Mouse (Mus musculus): ENCODE measurements around the gene 1700024B05Rik. TPM values are rescaled to one million over a fixed set of nuclear protein-coding genes. Genes with fewer than 3 reads are reported as not detected.
"Not testable (repeated sequence)": the region's sequence is repeated elsewhere in the genome, so short reads cannot be mapped to it uniquely, and the experiment has no call there.

The 1700024B05Rik gene
- not detected in 2 replicates for polyA plus RNA-seq (2014; fragmentation: Nextera tagmentation; extraction: Ambion mirVana)

- 60% methylated on average over 1 of the region's 2 CpGs for WGBS
- H3K36me3 ChIP-seq (ENCODE audit: control insufficient read depth, insufficient read depth, low read length); H3K9me3 ChIP-seq (ENCODE audit: control insufficient read depth, low read length); ATAC-seq (ENCODE audit: low FRiP score, low TSS enrichment); H3K27ac ChIP-seq (replicated peaks; ENCODE audit: low read depth, low read length); H3K9ac ChIP-seq (replicated peaks; ENCODE audit: low read length); DNase-seq; H3K4me2 ChIP-seq (ENCODE audit: low read length); H3K27me3 ChIP-seq (ENCODE audit: control insufficient read depth, insufficient read depth, low read length); H3K4me3 ChIP-seq (replicated peaks; ENCODE audit: low read depth, low read length); H3K4me1 ChIP-seq (ENCODE audit: control insufficient read depth, insufficient read depth, low read length): not testable (repeated sequence)
These were observed at the start of gene 1700024B05Rik for GRCm38 (mm10) chr14:41943695-41944094. 1700024B05Rik (plus strand) TSS chr14:41943995.

GRCm38 (mm10) chr14:41907190-41907589 lies 36.6 kb upstream of the 1700024B05Rik start, which contains the start of gene Gm7980:
Gm7980 (minus strand) TSS chr14:41907290.
- H3K4me3 ChIP-seq (replicated peaks; ENCODE audit: low read depth, low read length), result not testable (repeated sequence)

GRCm38 (mm10) chr14:41924649-41925048 lies 19.1 kb upstream of the 1700024B05Rik start, which contains the start of gene 1700049E17Rik1:
1700049E17Rik1 (plus strand) TSS chr14:41924949.
- H3K27me3 ChIP-seq (ENCODE audit: control insufficient read depth, insufficient read depth, low read length); H3K36me3 ChIP-seq (ENCODE audit: control insufficient read depth, insufficient read depth, low read length); H3K9ac ChIP-seq (replicated peaks; ENCODE audit: low read length); H3K4me1 ChIP-seq (ENCODE audit: control insufficient read depth, insufficient read depth, low read length); H3K27ac ChIP-seq (replicated peaks; ENCODE audit: low read depth, low read length); H3K4me2 ChIP-seq (ENCODE audit: low read length); ATAC-seq (ENCODE audit: low FRiP score, low TSS enrichment); DNase-seq; H3K4me3 ChIP-seq (replicated peaks; ENCODE audit: low read depth, low read length); H3K9me3 ChIP-seq (ENCODE audit: control insufficient read depth, low read length): not testable (repeated sequence)
- WGBS, result no CpG with 5 or more reads among the region's 1 CpGs

More at GRCm38 (mm10) chr14:41907190-41907589, 36.6 kb upstream of the 1700024B05Rik start, which contains the start of gene Gm7980:
- H3K36me3 ChIP-seq (ENCODE audit: control insufficient read depth, insufficient read depth, low read length); ATAC-seq (ENCODE audit: low FRiP score, low TSS enrichment); H3K27me3 ChIP-seq (ENCODE audit: control insufficient read depth, insufficient read depth, low read length); DNase-seq; H3K4me2 ChIP-seq (ENCODE audit: low read length); H3K4me1 ChIP-seq (ENCODE audit: control insufficient read depth, insufficient read depth, low read length); H3K9ac ChIP-seq (replicated peaks; ENCODE audit: low read length); H3K27ac ChIP-seq (replicated peaks; ENCODE audit: low read depth, low read length); H3K9me3 ChIP-seq (ENCODE audit: control insufficient read depth, low read length): not testable (repeated sequence)
- no CpG with 5 or more reads among the region's 2 CpGs for WGBS

GRCm38 (mm10) chr14:41964095-41964494 lies 20.3 kb downstream of the 1700024B05Rik start:
- H3K9me3 ChIP-seq (ENCODE audit: control insufficient read depth, low read length); H3K27me3 ChIP-seq (ENCODE audit: control insufficient read depth, insufficient read depth, low read length); H3K27ac ChIP-seq (replicated peaks; ENCODE audit: low read depth, low read length); H3K36me3 ChIP-seq (ENCODE audit: control insufficient read depth, insufficient read depth, low read length); H3K4me2 ChIP-seq (ENCODE audit: low read length); H3K4me3 ChIP-seq (replicated peaks; ENCODE audit: low read depth, low read length); DNase-seq; ATAC-seq (ENCODE audit: low FRiP score, low TSS enrichment); H3K9ac ChIP-seq (replicated peaks; ENCODE audit: low read length); H3K4me1 ChIP-seq (ENCODE audit: control insufficient read depth, insufficient read depth, low read length): not testable (repeated sequence)
- 64% methylated on average over 4 of the region's 4 CpGs for WGBS

GRCm38 (mm10) chr14:41967827-41968226 lies 24.0 kb downstream of the 1700024B05Rik start, which contains the start of gene Gm6401:
Gm6401 (minus strand) TSS chr14:41967927.
- ATAC-seq (ENCODE audit: low FRiP score, low TSS enrichment); H3K4me3 ChIP-seq (replicated peaks; ENCODE audit: low read depth, low read length); H3K27ac ChIP-seq (replicated peaks; ENCODE audit: low read depth, low read length); H3K4me2 ChIP-seq (ENCODE audit: low read length); H3K27me3 ChIP-seq (ENCODE audit: control insufficient read depth, insufficient read depth, low read length); H3K9me3 ChIP-seq (ENCODE audit: control insufficient read depth, low read length); DNase-seq; H3K36me3 ChIP-seq (ENCODE audit: control insufficient read depth, insufficient read depth, low read length); H3K9ac ChIP-seq (replicated peaks; ENCODE audit: low read length); H3K4me1 ChIP-seq (ENCODE audit: control insufficient read depth, insufficient read depth, low read length): not testable (repeated sequence)
- WGBS, result 74% methylated on average over 1 of the region's 1 CpGs

GRCm38 (mm10) chr14:41968596-41968995 lies 24.8 kb downstream of the 1700024B05Rik start:
- not testable (repeated sequence) for H3K4me2 ChIP-seq (ENCODE audit: low read length); H3K27me3 ChIP-seq (ENCODE audit: control insufficient read depth, insufficient read depth, low read length); DNase-seq; H3K9me3 ChIP-seq (ENCODE audit: control insufficient read depth, low read length); H3K36me3 ChIP-seq (ENCODE audit: control insufficient read depth, insufficient read depth, low read length); H3K9ac ChIP-seq (replicated peaks; ENCODE audit: low read length); H3K4me3 ChIP-seq (replicated peaks; ENCODE audit: low read depth, low read length); ATAC-seq (ENCODE audit: low FRiP score, low TSS enrichment); H3K27ac ChIP-seq (replicated peaks; ENCODE audit: low read depth, low read length); H3K4me1 ChIP-seq (ENCODE audit: control insufficient read depth, insufficient read depth, low read length)
- WGBS, result 60% methylated on average over 3 of the region's 3 CpGs

- not testable (repeated sequence) for H3K36me3 ChIP-seq (ENCODE audit: control insufficient read depth, insufficient read depth, low read length); H3K4me1 ChIP-seq (ENCODE audit: control insufficient read depth, insufficient read depth, low read length); H3K27ac ChIP-seq (replicated peaks; ENCODE audit: low read depth, low read length); H3K9ac ChIP-seq (replicated peaks; ENCODE audit: low read length); H3K9me3 ChIP-seq (ENCODE audit: control insufficient read depth, low read length); H3K4me3 ChIP-seq (replicated peaks; ENCODE audit: low read depth, low read length); ATAC-seq (ENCODE audit: low FRiP score, low TSS enrichment); DNase-seq; H3K4me2 ChIP-seq (ENCODE audit: low read length); H3K27me3 ChIP-seq (ENCODE audit: control insufficient read depth, insufficient read depth, low read length)
- 80% methylated on average over 1 of the region's 1 CpGs for WGBS
These were observed 39.4 kb downstream of the 1700024B05Rik start, which contains the start of gene Gm3543 for GRCm38 (mm10) chr14:41983225-41983624. Gm3543 (minus strand) TSS chr14:41983325.

Other genes starting within 250 kb of the 1700024B05Rik start
- gene Gm8068, start 242.1 kb upstream of the 1700024B05Rik start, polyA plus RNA-seq (2014; fragmentation: Nextera tagmentation; extraction: Ambion mirVana), result not detected in 2 replicates
- not detected in 2 replicates for gene Gm7929, start 193.4 kb upstream of the 1700024B05Rik start, polyA plus RNA-seq (2014; fragmentation: Nextera tagmentation; extraction: Ambion mirVana)
- not detected in 2 replicates for gene Gm47189, start 171.6 kb upstream of the 1700024B05Rik start, polyA plus RNA-seq (2014; fragmentation: Nextera tagmentation; extraction: Ambion mirVana)
- not detected in 2 replicates for gene Gm7980, start 36.7 kb upstream of the 1700024B05Rik start, polyA plus RNA-seq (2014; fragmentation: Nextera tagmentation; extraction: Ambion mirVana)
- gene 1700049E17Rik1, start 19.0 kb upstream of the 1700024B05Rik start, polyA plus RNA-seq (2014; fragmentation: Nextera tagmentation; extraction: Ambion mirVana), result not detected in 2 replicates
- gene Gm6401, start 23.9 kb downstream of the 1700024B05Rik start, polyA plus RNA-seq (2014; fragmentation: Nextera tagmentation; extraction: Ambion mirVana), result not detected in 2 replicates
- not detected in 2 replicates for gene Gm3543, start 39.3 kb downstream of the 1700024B05Rik start, polyA plus RNA-seq (2014; fragmentation: Nextera tagmentation; extraction: Ambion mirVana)
- gene Gm7951, start 173.4 kb downstream of the 1700024B05Rik start, polyA plus RNA-seq (2014; fragmentation: Nextera tagmentation; extraction: Ambion mirVana), result not detected in 2 replicates
- gene Gm17027, start 218.6 kb downstream of the 1700024B05Rik start, polyA plus RNA-seq (2014; fragmentation: Nextera tagmentation; extraction: Ambion mirVana), result not detected in 2 replicates
- not detected in 2 replicates for gene Gm3573, start 246.8 kb downstream of the 1700024B05Rik start, polyA plus RNA-seq (2014; fragmentation: Nextera tagmentation; extraction: Ambion mirVana)